Mouse (Mus musculus) heart, embryonic 16.5 days (tissue): ENCODE data around the gene H2-Q6. TPM values are rescaled to one million over a fixed set of nuclear protein-coding genes. Genes with fewer than 3 reads are reported as not detected.
A peak's percentile ranks its signal among the peaks of the same experiment; 100 is the strongest.
"Not testable (repeated sequence)": the region's sequence is repeated elsewhere in the genome, so short reads cannot be mapped to it uniquely, and the experiment has no call there.

Source experiments
- ATAC-seq: fragments of 200-750 bp; cut with Nextera tagmentation; replicated peaks from 2 replicates; pipeline ENCODE4 v1.8.0; 2017; ENCODE audit warnings: moderate number of reproducible peaks; ENCODE audit not compliant: insufficient read depth, low FRiP score; ENCODE audit errors: extremely low read depth
- H3K27ac ChIP-seq: fragments of 300-500 bp; sonication (generic); 2 replicates; pipeline ENCODE4 v1.5.1; 2014; ENCODE audit warnings: mild to moderate bottlenecking, low read length, control low read depth, moderate library complexity
- H3K27me3 ChIP-seq: fragments of 300-500 bp; sonication (generic); 2 replicates; pipeline ENCODE4 v1.6.1; 2014; ENCODE audit warnings: low read length, mixed read lengths; ENCODE audit not compliant: control insufficient read depth, insufficient read depth
- H3K36me3 ChIP-seq: fragments of 300-500 bp; sonication (generic); 2 replicates; pipeline ENCODE4 v1.6.1; 2014; ENCODE audit not compliant: control insufficient read depth, insufficient read depth
- H3K4me1 ChIP-seq: fragments of 300-500 bp; sonication (generic); 2 replicates; pipeline ENCODE4 v1.6.1; 2014; ENCODE audit warnings: low read length, mixed read lengths; ENCODE audit not compliant: control insufficient read depth, insufficient read depth
- H3K4me2 ChIP-seq: fragments of 300-500 bp; sonication (generic); 2 replicates; pipeline ENCODE4 v1.6.1; 2014; ENCODE audit warnings: low read depth, mild to moderate bottlenecking, control low read depth, low read length
- H3K4me3 ChIP-seq: fragments of 300-500 bp; sonication (generic); 2 replicates; pipeline ENCODE4 v1.5.1; 2014; ENCODE audit warnings: mild to moderate bottlenecking, control low read depth, low read length
- H3K9ac ChIP-seq: fragments of 300-500 bp; sonication (generic); 2 replicates; pipeline ENCODE4 v1.6.1; 2014; ENCODE audit warnings: low read length, control low read depth
- H3K9me3 ChIP-seq: fragments of 300-500 bp; sonication (generic); replicated peaks from 2 replicates; pipeline ENCODE4 v1.6.1; 2016; ENCODE audit warnings: low read length; ENCODE audit not compliant: control insufficient read depth
- WGBS: fragments of 180-500 bp; shearing (Covaris S2); extraction: QIAGEN DNeasy Blood & Tissue Kit; methylation state at CpG from one replicate; pipeline ENCODE4 v1.1.7; 2014; 5-methylcytosine and 5-hydroxymethylcytosine counted together
- polyA plus RNA-seq: library from polyadenylated mRNA; unstranded; fragments of >200 nt; fragmentation: Nextera tagmentation; extraction: Ambion mirVana; gene quantifications from 2 replicates; pipeline ENCODE4 v1.2.1, GENCODE M21; 2015

H2-Q6 gene
- polyA plus RNA-seq, 1 experiment from 2014 or later = 2.8 TPM

GRCm38 (mm10) chr17:35415273-35416129, 9.1 kb upstream of the H2-Q6 start:
- not testable (repeated sequence) for H3K4me1 ChIP-seq, H3K4me2 ChIP-seq, H3K9me3 ChIP-seq, H3K27me3 ChIP-seq, H3K36me3 ChIP-seq, H3K9ac ChIP-seq, ATAC-seq, H3K27ac ChIP-seq, H3K4me3 ChIP-seq
- WGBS = 36% methylated on average over 3 of the region's 10 CpGs

DNA sequence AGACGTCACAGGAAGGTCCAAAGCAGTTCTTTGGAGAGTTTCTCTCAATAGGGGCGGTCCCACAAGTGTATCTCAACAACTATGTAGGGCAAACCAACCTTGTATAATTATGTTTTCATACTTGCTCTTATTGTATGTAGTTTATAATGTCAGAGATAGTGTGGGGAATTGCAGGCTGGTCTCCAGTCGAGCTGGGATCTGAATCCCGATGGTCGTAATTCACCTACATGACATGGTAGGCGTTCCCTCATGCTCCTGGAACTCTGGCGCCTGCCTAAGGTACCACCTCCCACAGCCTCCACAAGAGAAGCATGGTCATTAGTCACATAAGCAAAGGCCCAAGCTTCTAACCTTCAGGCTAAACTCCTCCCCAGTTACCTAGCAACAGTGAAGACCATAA, 5.9 kb upstream of the H2-Q6 start:
- H3K9ac ChIP-seq = no peak overlapping the region
- H3K9me3 ChIP-seq = no peaks in the 10 kb centered on the region
- no peaks in the 10 kb centered on the region for H3K4me1 ChIP-seq
- H3K27me3 ChIP-seq = peaks cover 12% of the 10 kb centered on the region; the same call in 1 of the 2 replicates
- WGBS = 74% methylated on average over 7 of the region's 7 CpGs
- H3K4me2 ChIP-seq = no peak overlapping the region
- no peaks in the 10 kb centered on the region for H3K36me3 ChIP-seq
- H3K4me3 ChIP-seq = no peak overlapping the region
- no peak overlapping the region for H3K27ac ChIP-seq
- ATAC-seq = no peak

DNA sequence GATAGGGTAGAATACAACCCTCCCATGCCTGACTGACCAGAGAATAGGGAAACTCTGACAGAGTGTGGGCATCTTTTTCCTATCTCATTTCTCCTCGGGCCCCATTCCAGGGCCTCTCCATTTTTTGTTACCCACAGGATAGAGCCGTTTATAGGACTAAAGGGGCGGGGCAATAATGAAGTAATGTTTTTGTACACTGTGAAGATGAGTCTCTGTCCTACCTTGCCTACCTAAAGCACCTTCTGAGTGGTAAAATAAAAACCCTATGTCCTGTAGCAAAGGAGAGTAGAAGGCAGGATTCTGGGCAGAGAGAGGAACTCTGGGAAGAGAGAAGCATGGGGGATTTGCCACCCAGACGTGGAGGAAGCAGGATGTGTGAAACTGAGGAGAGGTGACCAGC, 5.1 kb upstream of the H2-Q6 start:
- not testable (repeated sequence) for H3K9me3 ChIP-seq, H3K9ac ChIP-seq, H3K4me2 ChIP-seq, H3K27ac ChIP-seq, H3K36me3 ChIP-seq, H3K4me1 ChIP-seq, H3K4me3 ChIP-seq, ATAC-seq
- 48% methylated on average over 4 of the region's 4 CpGs for WGBS
- peaks cover 14% of the 10 kb centered on the region; the same call in 1 of the 2 replicates for H3K27me3 ChIP-seq

- 13% methylated on average over 11 of the region's 11 CpGs for WGBS
- not testable (repeated sequence) for ATAC-seq
These were observed 4.3 kb upstream of the H2-Q6 start for GRCm38 (mm10) chr17:35420206-35420810.

GRCm38 (mm10) chr17:35421331-35421730, 3.3 kb upstream of the H2-Q6 start:
- H3K4me3 ChIP-seq, H3K27ac ChIP-seq, H3K9ac ChIP-seq, H3K36me3 ChIP-seq, H3K4me2 ChIP-seq, H3K9me3 ChIP-seq, H3K4me1 ChIP-seq, ATAC-seq: not testable (repeated sequence)
- peaks cover 27% of the 10 kb centered on the region for H3K27me3 ChIP-seq
- WGBS = 87% methylated on average over 4 of the region's 4 CpGs

More at GRCm38 (mm10) chr17:35420206-35420810, 4.3 kb upstream of the H2-Q6 start:
- H3K4me3 ChIP-seq, H3K9me3 ChIP-seq, H3K4me1 ChIP-seq, H3K36me3 ChIP-seq, H3K9ac ChIP-seq, H3K4me2 ChIP-seq, H3K27ac ChIP-seq: not testable (repeated sequence)
- H3K27me3 ChIP-seq = peaks cover 20% of the 10 kb centered on the region

DNA sequence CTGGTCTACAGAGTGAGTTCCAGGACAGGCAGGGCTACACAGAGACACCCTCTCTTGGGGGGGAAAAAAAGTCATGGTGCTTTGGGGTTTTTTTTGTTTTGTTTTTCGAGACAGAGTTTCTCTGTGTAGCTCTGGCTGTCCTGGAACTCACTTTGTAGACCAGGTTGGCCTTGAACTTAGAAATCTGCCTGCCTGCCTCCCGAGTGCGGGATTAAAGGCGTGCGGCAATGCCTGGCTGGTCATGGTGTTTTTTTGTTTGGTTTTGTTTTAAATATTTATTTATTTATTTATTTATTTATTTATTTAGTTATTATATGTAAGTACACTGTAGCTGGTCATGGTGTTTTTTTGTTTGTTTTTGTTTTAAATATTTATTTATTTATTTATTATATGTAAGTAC, 2.3 kb upstream of the H2-Q6 start:
- H3K4me3 ChIP-seq, H3K4me1 ChIP-seq, ATAC-seq, H3K36me3 ChIP-seq, H3K9ac ChIP-seq, H3K9me3 ChIP-seq, H3K27ac ChIP-seq, H3K4me2 ChIP-seq: not testable (repeated sequence)
- 87% methylated on average over 5 of the region's 5 CpGs for WGBS
- peaks cover 28% of the 10 kb centered on the region for H3K27me3 ChIP-seq

- H3K27me3 ChIP-seq = peaks cover 30% of the 10 kb centered on the region
- not testable (repeated sequence) for H3K27ac ChIP-seq, H3K9me3 ChIP-seq, H3K4me3 ChIP-seq, H3K36me3 ChIP-seq, H3K4me2 ChIP-seq, H3K4me1 ChIP-seq, ATAC-seq, H3K9ac ChIP-seq
- 60% methylated on average over 3 of the region's 3 CpGs for WGBS
These were observed 1.4 kb upstream of the H2-Q6 start for GRCm38 (mm10) chr17:35423131-35423810.

DNA sequence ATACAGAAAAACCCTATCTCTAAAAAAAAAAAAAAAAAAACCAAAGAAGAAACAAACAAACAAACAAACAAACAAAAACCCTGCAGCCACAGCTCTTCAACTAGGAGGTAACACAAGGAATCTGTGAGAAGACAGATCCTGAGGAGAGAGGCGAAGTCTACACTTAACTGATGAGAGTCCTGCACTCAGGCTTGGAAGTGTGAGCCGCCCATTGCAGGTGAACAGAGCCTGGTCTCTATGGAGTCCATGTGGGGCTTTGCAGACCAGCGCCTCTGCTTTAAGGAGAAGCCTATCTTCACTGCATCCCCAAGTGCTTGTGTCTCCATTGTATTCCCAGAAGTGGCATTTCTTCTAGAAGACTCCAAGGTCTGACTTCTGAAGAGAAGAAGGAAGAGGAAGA, 544 bp upstream of the H2-Q6 start:
- H3K4me3 ChIP-seq, H3K9me3 ChIP-seq, H3K4me1 ChIP-seq, H3K27ac ChIP-seq, H3K4me2 ChIP-seq, H3K36me3 ChIP-seq, ATAC-seq, H3K9ac ChIP-seq: not testable (repeated sequence)
- H3K27me3 ChIP-seq = peaks cover 25% of the 10 kb centered on the region
- 81% methylated on average over 3 of the region's 3 CpGs for WGBS

DNA sequence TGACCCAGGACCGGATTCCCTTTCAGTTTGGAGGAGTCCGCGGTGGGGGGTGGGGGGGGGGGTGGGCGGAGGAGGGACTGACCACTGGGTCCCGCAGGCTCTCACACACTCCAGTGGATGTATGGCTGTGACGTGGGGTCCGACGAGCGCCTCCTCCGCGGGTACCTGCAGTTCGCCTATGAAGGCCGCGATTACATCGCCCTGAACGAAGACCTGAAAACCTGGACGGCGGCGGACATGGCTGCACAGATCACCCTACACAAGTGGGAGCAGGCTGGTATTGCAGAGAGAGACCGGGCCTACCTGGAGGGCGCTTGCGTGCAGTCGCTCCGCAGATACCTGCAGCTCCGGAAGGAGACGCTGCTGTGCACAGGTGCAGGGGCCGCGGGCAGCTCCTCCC, 824 bp downstream of the H2-Q6 start:
- 17% methylated on average over 28 of the region's 28 CpGs for WGBS
- not testable (repeated sequence) for H3K9ac ChIP-seq

More for the DNA sequence above, 824 bp downstream of the H2-Q6 start:
- not testable (repeated sequence) for ATAC-seq, H3K36me3 ChIP-seq, H3K4me1 ChIP-seq, H3K27ac ChIP-seq, H3K9me3 ChIP-seq
- Histone ChIP-seq H3K27me3 (peaks cover 25% of the 10 kb centered on the region), H3K4me3 (peak overlapping the region; percentile 46), H3K4me2 (peak overlapping the region; percentile 67)
